Mouse (Mus musculus): ENCODE measurements around the gene Zfp503. TPM values are rescaled to one million over a fixed set of nuclear protein-coding genes. Genes with fewer than 3 reads are reported as not detected.

The Zfp503 gene
- total and polyA plus RNA-seq, 3 experiments = not detected

DNA sequence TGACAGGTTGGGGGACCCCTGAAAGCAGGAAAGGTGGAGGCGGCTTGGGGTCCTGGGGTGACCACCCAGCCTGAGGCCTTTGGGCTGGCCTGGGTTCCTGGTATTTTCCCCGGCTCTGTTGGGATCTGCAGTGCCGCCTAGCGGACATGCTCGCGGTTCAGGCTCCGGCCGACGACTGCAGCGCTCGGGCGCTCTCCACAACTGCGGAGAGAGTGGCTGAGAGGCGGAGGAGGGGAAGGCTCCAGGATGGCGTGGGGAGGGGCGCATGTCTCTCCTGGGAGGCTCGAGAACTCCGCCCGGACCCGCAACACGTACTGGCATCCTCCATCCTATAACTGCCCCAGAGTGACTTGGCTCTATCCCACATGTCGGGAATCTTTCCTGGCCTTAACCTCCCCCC, 7.9 kb downstream of the Zfp503 start:
- peak overlapping the region; percentile 61; the same call in 1 of the 2 replicates for H3K4me2 ChIP-seq (ENCODE audit: insufficient read depth, low read depth, poor library complexity, severe bottlenecking)
- DNase-seq (ENCODE audit: extremely low read depth) = no peak
- in situ Hi-C loops (cut with MboI; ENCODE audit: low pct_ligation_motif_present, low pct_unique_long_range_greater_than_20kb, low sequenced_read_pairs) = no loop called here
- TF ChIP-seq JUN (IDR thresholded peaks at IDR 0.05; ENCODE audit: insufficient read depth, low read depth, low read length) (no peak), ZNF384 (IDR thresholded peaks at IDR 0.05; ENCODE audit: low read depth, low read length) (no peak), IRF4 (IDR thresholded peaks at IDR 0.05; ENCODE audit: low read depth, low read length) (0 out of 2 replicates have a peak, but pooled peaks have one; percentile 12), SMC3 (IDR thresholded peaks at IDR 0.05; ENCODE audit: low read depth, low read length) (peak; percentile 61), CHD1 (IDR thresholded peaks at IDR 0.05; ENCODE audit: low read depth, low read length) (no peak), TBP (conservative IDR thresholded peaks at IDR 0.05; ENCODE audit: low read depth, low read length) (no peak), PAX5 (IDR thresholded peaks at IDR 0.05; ENCODE audit: low read length) (no peak), NRF1 (IDR thresholded peaks at IDR 0.05; ENCODE audit: low read depth, low read length) (no peak), CTCF (conservative IDR thresholded peaks at IDR 0.05 in 1 of 2, IDR thresholded peaks at IDR 0.05 in 1 of 2; ENCODE audit: low read depth in 2 of 2, low read length in 2 of 2) (peak in 1 of 2 experiments; percentile 68; a peak in 2 of 4 replicates), HCFC1 (IDR thresholded peaks at IDR 0.05; ENCODE audit: low read depth, low read length) (no peak), RCOR1 (conservative IDR thresholded peaks at IDR 0.05; ENCODE audit: low read depth, low read length) (no peak), GABPA (IDR thresholded peaks at IDR 0.05; ENCODE audit: insufficient replicate concordance, low read depth, low read length) (no peak), RAD21 (IDR thresholded peaks at IDR 0.05; ENCODE audit: low read depth, low read length) (peak; percentile 19), MYC (IDR thresholded peaks at IDR 0.05; ENCODE audit: low read depth, low read length) (no peak), POLR2AphosphoS2 (IDR thresholded peaks at IDR 0.05; ENCODE audit: low read depth, low read length) (no peak)
- H3K9me3 ChIP-seq (replicated peaks; ENCODE audit: low read length) = peaks cover 28% of the 10 kb centered on the region
- no peaks in the 10 kb centered on the region for H3K27me3 ChIP-seq (replicated peaks)
- H3K27ac ChIP-seq (ENCODE audit: insufficient read depth, low read depth) = no peak overlapping the region
- no peak overlapping the region for H3K9ac ChIP-seq (ENCODE audit: insufficient read depth, low read depth)
- no peaks in the 10 kb centered on the region for H3K79me2 ChIP-seq (replicated peaks; ENCODE audit: control insufficient read depth, extremely low read depth, insufficient read depth, poor library complexity, severe bottlenecking)
- no peaks in the 10 kb centered on the region for H3K36me3 ChIP-seq (replicated peaks in 1 of 2; ENCODE audit: control insufficient read depth in 1 of 2, insufficient read depth in 1 of 2, low read length in 1 of 2)
- no peaks in the 10 kb centered on the region for H3K4me1 ChIP-seq (ENCODE audit: control insufficient read depth in 1 of 2, insufficient read depth in 2 of 2)
- dilution Hi-C loops (cut with MboI; ENCODE audit: extremely low pct_ligation_motif_present, extremely low pct_unique_long_range_greater_than_20kb, low sequenced_read_pairs) = no loop called here
- H3K4me3 ChIP-seq (replicated peaks in 1 of 3; ENCODE audit: low read depth in 2 of 3, low read length in 2 of 3, poor library complexity in 1 of 3) = no peak overlapping the region

DNA sequence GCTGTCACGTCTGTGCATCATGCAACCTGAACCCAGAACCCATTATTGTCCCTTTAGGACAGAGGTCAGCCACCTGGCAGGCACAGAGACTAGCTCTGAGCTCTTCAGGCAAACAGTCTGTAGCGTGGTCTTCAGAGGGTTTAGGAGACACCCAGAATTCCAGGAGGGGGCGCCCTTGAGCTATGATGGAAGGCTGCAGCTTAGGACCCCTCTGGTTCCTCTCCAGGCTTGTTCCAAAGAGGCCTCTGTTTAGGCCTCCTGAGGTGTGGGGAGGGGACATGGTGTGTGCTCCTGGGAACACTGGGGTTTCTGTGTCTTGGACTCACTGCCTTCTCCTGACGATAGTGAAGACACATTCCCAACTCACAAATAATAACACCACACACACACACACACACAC, 20.4 kb downstream of the Zfp503 start:
- Histone ChIP-seq H3K27me3 (replicated peaks) (no peaks in the 10 kb centered on the region), H3K4me1 (ENCODE audit: control insufficient read depth in 1 of 2, insufficient read depth in 2 of 2) (peaks cover 0 to 4% of the 10 kb centered on the region in 2 experiments; a peak in 2 of 4 replicates), H3K4me3 (replicated peaks in 1 of 3; ENCODE audit: low read depth in 2 of 3, low read length in 2 of 3, poor library complexity in 1 of 3) (no peak overlapping the region), H3K79me2 (replicated peaks; ENCODE audit: control insufficient read depth, extremely low read depth, insufficient read depth, poor library complexity, severe bottlenecking) (no peaks in the 10 kb centered on the region), H3K9me3 (replicated peaks; ENCODE audit: low read length) (peaks cover 3% of the 10 kb centered on the region), H3K9ac (ENCODE audit: insufficient read depth, low read depth) (no peak overlapping the region), H3K36me3 (replicated peaks in 1 of 2; ENCODE audit: control insufficient read depth in 1 of 2, insufficient read depth in 1 of 2, low read length in 1 of 2) (no peaks in the 10 kb centered on the region), H3K4me2 (ENCODE audit: insufficient read depth, low read depth, poor library complexity, severe bottlenecking) (no peak overlapping the region), H3K27ac (ENCODE audit: insufficient read depth, low read depth) (no peak overlapping the region)
- dilution Hi-C loops (cut with MboI; ENCODE audit: extremely low pct_ligation_motif_present, extremely low pct_unique_long_range_greater_than_20kb, low sequenced_read_pairs) = no loop called here
- DNase-seq (ENCODE audit: extremely low read depth) = peak; percentile 80
- in situ Hi-C loops (cut with MboI; ENCODE audit: low pct_ligation_motif_present, low pct_unique_long_range_greater_than_20kb, low sequenced_read_pairs) = loop anchor here (25.0 kb wide), 2 partner anchors 593 to 818 kb away; no protein-coding TSS in a partner anchor
- TF ChIP-seq MXI1 (IDR thresholded peaks at IDR 0.05; ENCODE audit: low read depth, low read length) = no peak
- TF ChIP-seq NELFE (IDR thresholded peaks at IDR 0.05; ENCODE audit: low read depth, low read length) = no peak
- TF ChIP-seq MAFK (IDR thresholded peaks at IDR 0.05; ENCODE audit: insufficient replicate concordance, low read length) = no peak
- no peak for TF ChIP-seq UBTF (IDR thresholded peaks at IDR 0.05; ENCODE audit: low read depth, low read length)
- TF ChIP-seq ETS1 (conservative IDR thresholded peaks at IDR 0.05; ENCODE audit: low read depth, low read length) = no peak
- no peak for TF ChIP-seq ZKSCAN1 (IDR thresholded peaks at IDR 0.05; ENCODE audit: borderline replicate concordance, low read depth, low read length)
- TF ChIP-seq SMC3 (IDR thresholded peaks at IDR 0.05; ENCODE audit: low read depth, low read length) = peak; percentile 80
- no peak for TF ChIP-seq USF2 (conservative IDR thresholded peaks at IDR 0.05; ENCODE audit: low read depth, low read length)
- no peak for TF ChIP-seq HCFC1 (IDR thresholded peaks at IDR 0.05; ENCODE audit: low read depth, low read length)
- no peak for TF ChIP-seq BHLHE40 (IDR thresholded peaks at IDR 0.05; ENCODE audit: low read depth, low read length)
- peak; percentile 57 to 82; a peak in 3 of 4 replicates for TF ChIP-seq CTCF (conservative IDR thresholded peaks at IDR 0.05 in 1 of 2, IDR thresholded peaks at IDR 0.05 in 1 of 2; ENCODE audit: low read depth in 2 of 2, low read length in 2 of 2)
- no peak for TF ChIP-seq E2F4 (IDR thresholded peaks at IDR 0.05; ENCODE audit: insufficient replicate concordance, low read depth, low read length)
- TF ChIP-seq RCOR1 (conservative IDR thresholded peaks at IDR 0.05; ENCODE audit: low read depth, low read length) = no peak
- no peak for TF ChIP-seq ZNF384 (IDR thresholded peaks at IDR 0.05; ENCODE audit: low read depth, low read length)
- no peak for TF ChIP-seq ELF1 (IDR thresholded peaks at IDR 0.05; ENCODE audit: low read depth, low read length)
- TF ChIP-seq JUND (conservative IDR thresholded peaks at IDR 0.05; ENCODE audit: low read depth, low read length) = no peak
- TF ChIP-seq POLR2A (IDR thresholded peaks at IDR 0.05; ENCODE audit: low read depth, low read length) = no peak
- TF ChIP-seq USF1 (IDR thresholded peaks at IDR 0.05; ENCODE audit: low read depth, low read length) = no peak
- no peak for TF ChIP-seq GABPA (IDR thresholded peaks at IDR 0.05; ENCODE audit: insufficient replicate concordance, low read depth, low read length)
- no peak for TF ChIP-seq IRF4 (IDR thresholded peaks at IDR 0.05; ENCODE audit: low read depth, low read length)
- TF ChIP-seq TCF12 (IDR thresholded peaks at IDR 0.05; ENCODE audit: low read depth, low read length) = no peak
- TF ChIP-seq SIN3A (IDR thresholded peaks at IDR 0.05; ENCODE audit: low read length) = no peak
- TF ChIP-seq MEF2A (IDR thresholded peaks at IDR 0.05; ENCODE audit: borderline replicate concordance, low read depth, low read length) = no peak
- TF ChIP-seq ZC3H11A (IDR thresholded peaks at IDR 0.05; ENCODE audit: low read depth, low read length) = peak; percentile 27; the same call in 1 of the 2 replicates
